Mouse (Mus musculus) frontal cortex, postnatal 10 days (tissue): ENCODE results near the gene Tagln.

Experiments
- DNase-seq, 2 experiments: peaks; one replicate each; pipeline ENCODE4 v3.0.0; 2022; ENCODE audit warnings: low spot score in 2 of 2, mixed read lengths in 1 of 2

Gene Tagln

GRCm38 (mm10) chr9:45907078-45907428 lies 28.8 kb downstream of the Tagln start:
- peak in 1 of 2 experiments; percentile 41 for DNase-seq

GRCm38 (mm10) chr9:45906355-45907077 lies 29.3 kb downstream of the Tagln start, which contains the start of the genes Pcsk7 and Rnf214:
TSS of gene Pcsk7 (plus strand) at chr9:45906497.
TSS of gene Rnf214 (minus strand) at chr9:45906911.
- DNase-seq: peak; percentile 80 to 89

DNA sequence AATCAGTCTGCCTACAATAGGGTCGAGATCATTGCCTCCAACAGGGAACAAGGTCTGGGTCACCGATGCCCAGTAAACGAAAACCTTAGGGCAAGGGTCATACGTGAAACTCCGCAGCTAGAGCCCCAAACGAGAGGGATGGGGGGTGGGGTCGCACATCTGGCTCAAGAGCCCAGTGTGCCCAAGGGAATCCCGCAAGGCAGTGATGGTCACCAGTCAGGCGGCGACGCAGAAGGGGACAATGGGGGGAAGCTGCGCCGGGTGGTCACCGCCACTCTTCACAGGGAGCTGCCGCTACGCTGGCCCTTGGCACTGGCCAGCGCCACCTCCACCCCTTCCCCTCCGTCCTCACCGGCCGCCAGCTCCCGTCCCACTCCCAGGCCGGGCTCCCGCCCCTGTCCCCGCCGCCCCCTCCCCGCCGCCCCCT lies 30.0 kb downstream of the Tagln start:
- peak in 1 of 2 experiments; percentile 35 for DNase-seq

GRCm38 (mm10) chr9:45905196-45905595 lies 30.7 kb downstream of the Tagln start:
- DNase-seq: no peak

GRCm38 (mm10) chr9:45893681-45894080 lies 42.2 kb downstream of the Tagln start:
- no peak for DNase-seq
